Mouse (Mus musculus): ENCODE measurements at regions not wholly inside any gene's neighbourhood (a gene's known extent, or its start where the extent isn't known, plus 50 kb on each side); places are given as distances from the start of the nearest gene placed in this dataset.
"Not testable (repeated sequence)": the region's sequence is repeated elsewhere in the genome, so short reads cannot be mapped to it uniquely, and the experiment has no call there.

GRCm38 (mm10) chr8:39954924-39955323 lies 720.0 kb upstream of the Adam24 start:
- Histone ChIP-seq H3K9ac (ENCODE audit: low read length) (no peak overlapping the region), H3K27ac (ENCODE audit: low read depth, low read length) (no peak overlapping the region), H3K9me3 (ENCODE audit: control insufficient read depth, low read length) (no peaks in the 10 kb centered on the region), H3K4me1 (ENCODE audit: control insufficient read depth, insufficient read depth, low read length) (no peaks in the 10 kb centered on the region), H3K4me2 (no peak overlapping the region), H3K4me3 (ENCODE audit: low read depth, low read length) (no peak overlapping the region), H3K36me3 (ENCODE audit: control insufficient read depth, insufficient read depth, low read length) (no peaks in the 10 kb centered on the region), H3K27me3 (ENCODE audit: control insufficient read depth, insufficient read depth, low read length) (no peaks in the 10 kb centered on the region)
- ATAC-seq (ENCODE audit: low FRiP score): no peak
- DNase-seq (ENCODE audit: low spot score, missing footprints): no peak
- WGBS: 35% methylated on average over 4 of the region's 4 CpGs

GRCm38 (mm10) chr8:40005207-40005837 lies 669.6 kb upstream of the Adam24 start:
- H3K4me2 ChIP-seq: no peak overlapping the region
- WGBS: 97% methylated on average over 1 of the region's 1 CpGs
- DNase-seq (ENCODE audit: low spot score, missing footprints): peak; percentile 33
- ATAC-seq (ENCODE audit: low FRiP score): no peak
- H3K27ac ChIP-seq (ENCODE audit: low read depth, low read length): no peak overlapping the region
- no peak overlapping the region for H3K9ac ChIP-seq (ENCODE audit: low read length)
- H3K27me3 ChIP-seq (ENCODE audit: control insufficient read depth, insufficient read depth, low read length): no peaks in the 10 kb centered on the region
- no peaks in the 10 kb centered on the region for H3K4me1 ChIP-seq (ENCODE audit: control insufficient read depth, insufficient read depth, low read length)
- H3K36me3 ChIP-seq (ENCODE audit: control insufficient read depth, insufficient read depth, low read length): no peaks in the 10 kb centered on the region
- H3K4me3 ChIP-seq (ENCODE audit: low read depth, low read length): no peak overlapping the region
- no peaks in the 10 kb centered on the region for H3K9me3 ChIP-seq (ENCODE audit: control insufficient read depth, low read length)

GRCm38 (mm10) chr8:40019281-40019943 lies 655.5 kb upstream of the Adam24 start:
- H3K9me3 ChIP-seq (ENCODE audit: control insufficient read depth, low read length): no peaks in the 10 kb centered on the region
- no peaks in the 10 kb centered on the region for H3K4me1 ChIP-seq (ENCODE audit: control insufficient read depth, insufficient read depth, low read length)
- ATAC-seq (ENCODE audit: low FRiP score): no peak
- H3K36me3 ChIP-seq (ENCODE audit: control insufficient read depth, insufficient read depth, low read length): no peaks in the 10 kb centered on the region
- no peak overlapping the region for H3K4me2 ChIP-seq
- H3K27ac ChIP-seq (ENCODE audit: low read depth, low read length): no peak overlapping the region
- H3K27me3 ChIP-seq (ENCODE audit: control insufficient read depth, insufficient read depth, low read length): no peaks in the 10 kb centered on the region
- no peak for DNase-seq (ENCODE audit: low spot score, missing footprints)
- WGBS: 90% methylated on average over 5 of the region's 5 CpGs
- H3K9ac ChIP-seq (ENCODE audit: low read length): no peak overlapping the region
- no peak overlapping the region for H3K4me3 ChIP-seq (ENCODE audit: low read depth, low read length)

- Histone ChIP-seq H3K9ac (ENCODE audit: low read length) (no peak overlapping the region), H3K4me3 (ENCODE audit: low read depth, low read length) (no peak overlapping the region), H3K27ac (ENCODE audit: low read depth, low read length) (no peak overlapping the region), H3K27me3 (ENCODE audit: control insufficient read depth, insufficient read depth, low read length) (no peaks in the 10 kb centered on the region), H3K9me3 (ENCODE audit: control insufficient read depth, low read length) (no peaks in the 10 kb centered on the region), H3K4me1 (ENCODE audit: control insufficient read depth, insufficient read depth, low read length) (no peaks in the 10 kb centered on the region; the same call in 1 of the 2 replicates), H3K36me3 (ENCODE audit: control insufficient read depth, insufficient read depth, low read length) (no peaks in the 10 kb centered on the region), H3K4me2 (no peak overlapping the region)
- ATAC-seq (ENCODE audit: low FRiP score) (no peak), DNase-seq (ENCODE audit: low spot score, missing footprints) (no peak)
Measured at GRCm38 (mm10) chr8:40064145-40064544, 610.7 kb upstream of the Adam24 start.

GRCm38 (mm10) chr8:40071131-40071530 lies 603.7 kb upstream of the Adam24 start:
- Histone ChIP-seq H3K27me3 (ENCODE audit: control insufficient read depth, insufficient read depth, low read length) (no peaks in the 10 kb centered on the region), H3K4me2 (no peak overlapping the region), H3K4me3 (ENCODE audit: low read depth, low read length) (no peak overlapping the region), H3K36me3 (ENCODE audit: control insufficient read depth, insufficient read depth, low read length) (no peaks in the 10 kb centered on the region), H3K9me3 (ENCODE audit: control insufficient read depth, low read length) (no peaks in the 10 kb centered on the region), H3K9ac (ENCODE audit: low read length) (no peak overlapping the region), H3K27ac (ENCODE audit: low read depth, low read length) (no peak overlapping the region), H3K4me1 (ENCODE audit: control insufficient read depth, insufficient read depth, low read length) (no peaks in the 10 kb centered on the region)
- DNase-seq (ENCODE audit: low spot score, missing footprints) (no peak), ATAC-seq (ENCODE audit: low FRiP score) (no peak)
- WGBS: 91% methylated on average over 2 of the region's 2 CpGs

- not testable (repeated sequence) for H3K27me3 ChIP-seq (ENCODE audit: control insufficient read depth, insufficient read depth, low read length); H3K4me3 ChIP-seq (ENCODE audit: low read depth, low read length); H3K4me1 ChIP-seq (ENCODE audit: control insufficient read depth, insufficient read depth, low read length); H3K9me3 ChIP-seq (ENCODE audit: control insufficient read depth, low read length); DNase-seq (ENCODE audit: low spot score, missing footprints); H3K27ac ChIP-seq (ENCODE audit: low read depth, low read length); H3K9ac ChIP-seq (ENCODE audit: low read length); H3K36me3 ChIP-seq (ENCODE audit: control insufficient read depth, insufficient read depth, low read length); ATAC-seq (ENCODE audit: low FRiP score); H3K4me2 ChIP-seq
Measured at GRCm38 (mm10) chr8:40080976-40081375, 593.9 kb upstream of the Adam24 start.

- no peaks in the 10 kb centered on the region for H3K9me3 ChIP-seq (ENCODE audit: control insufficient read depth, low read length)
- H3K36me3 ChIP-seq (ENCODE audit: control insufficient read depth, insufficient read depth, low read length): no peaks in the 10 kb centered on the region
- no peak for DNase-seq (ENCODE audit: low spot score, missing footprints)
- H3K27ac ChIP-seq (ENCODE audit: low read depth, low read length): no peak overlapping the region
- no peaks in the 10 kb centered on the region for H3K4me1 ChIP-seq (ENCODE audit: control insufficient read depth, insufficient read depth, low read length)
- H3K4me2 ChIP-seq: no peak overlapping the region
- H3K4me3 ChIP-seq (ENCODE audit: low read depth, low read length): no peak overlapping the region
- H3K9ac ChIP-seq (ENCODE audit: low read length): no peak overlapping the region
- no peak for ATAC-seq (ENCODE audit: low FRiP score)
- 53% methylated on average over 1 of the region's 1 CpGs for WGBS
- H3K27me3 ChIP-seq (ENCODE audit: control insufficient read depth, insufficient read depth, low read length): no peaks in the 10 kb centered on the region
Measured at GRCm38 (mm10) chr8:40084129-40084528, 590.7 kb upstream of the Adam24 start.

GRCm38 (mm10) chr8:40089377-40089776 lies 585.5 kb upstream of the Adam24 start:
- ATAC-seq (ENCODE audit: low FRiP score): no peak
- DNase-seq (ENCODE audit: low spot score, missing footprints): no peak

GRCm38 (mm10) chr8:40124402-40124801 lies 550.5 kb upstream of the Adam24 start:
- Histone ChIP-seq H3K27ac (ENCODE audit: low read depth, low read length) (no peak overlapping the region), H3K4me3 (ENCODE audit: low read depth, low read length) (no peak overlapping the region), H3K4me1 (ENCODE audit: control insufficient read depth, insufficient read depth, low read length) (no peaks in the 10 kb centered on the region), H3K4me2 (no peak overlapping the region), H3K9me3 (ENCODE audit: control insufficient read depth, low read length) (no peaks in the 10 kb centered on the region), H3K9ac (ENCODE audit: low read length) (no peak overlapping the region), H3K36me3 (ENCODE audit: control insufficient read depth, insufficient read depth, low read length) (no peaks in the 10 kb centered on the region), H3K27me3 (ENCODE audit: control insufficient read depth, insufficient read depth, low read length) (no peaks in the 10 kb centered on the region)
- no peak for ATAC-seq (ENCODE audit: low FRiP score)
- WGBS: 90% methylated on average over 3 of the region's 3 CpGs
- no peak for DNase-seq (ENCODE audit: low spot score, missing footprints)

More at GRCm38 (mm10) chr8:40089377-40089776, 585.5 kb upstream of the Adam24 start:
- no peak overlapping the region for H3K27ac ChIP-seq (ENCODE audit: low read depth, low read length)
- H3K4me1 ChIP-seq (ENCODE audit: control insufficient read depth, insufficient read depth, low read length): no peaks in the 10 kb centered on the region
- no peak overlapping the region for H3K9ac ChIP-seq (ENCODE audit: low read length)
- H3K4me3 ChIP-seq (ENCODE audit: low read depth, low read length): no peak overlapping the region
- H3K36me3 ChIP-seq (ENCODE audit: control insufficient read depth, insufficient read depth, low read length): no peaks in the 10 kb centered on the region
- no peaks in the 10 kb centered on the region for H3K27me3 ChIP-seq (ENCODE audit: control insufficient read depth, insufficient read depth, low read length)
- no peak overlapping the region for H3K4me2 ChIP-seq
- no peaks in the 10 kb centered on the region for H3K9me3 ChIP-seq (ENCODE audit: control insufficient read depth, low read length)
- 88% methylated on average over 4 of the region's 4 CpGs for WGBS
